Mouse (Mus musculus) spleen, postnatal 36 days (tissue): ENCODE results near the gene Satb1.

Experiments
- DNase-seq, 2 experiments: peaks; one replicate each; pipeline ENCODE4 v3.0.0; 2022; ENCODE audit warnings: low spot score in 2 of 2, mixed read lengths in 1 of 2

The Satb1 gene

DNA sequence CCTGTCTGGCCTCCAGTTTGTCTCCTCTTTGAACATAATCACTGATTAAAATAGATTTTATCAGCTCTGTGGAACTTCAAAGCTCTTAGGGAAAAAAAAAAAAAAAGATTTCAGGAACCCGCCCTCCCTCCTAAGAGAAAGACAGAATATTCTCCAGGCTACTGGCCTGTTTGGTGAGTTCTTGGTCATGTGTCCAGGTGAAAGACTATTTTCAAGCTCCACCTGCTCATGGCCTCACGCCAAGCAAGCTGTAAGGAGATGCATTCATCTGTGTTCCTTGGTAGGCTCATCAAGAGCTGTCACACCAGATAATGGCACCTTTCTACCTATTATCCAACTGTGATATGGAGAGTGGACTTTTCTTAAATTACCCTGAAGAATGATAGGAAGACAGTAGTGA lies 54.1 kb downstream of the Satb1 start:
- DNase-seq: no peak

DNA sequence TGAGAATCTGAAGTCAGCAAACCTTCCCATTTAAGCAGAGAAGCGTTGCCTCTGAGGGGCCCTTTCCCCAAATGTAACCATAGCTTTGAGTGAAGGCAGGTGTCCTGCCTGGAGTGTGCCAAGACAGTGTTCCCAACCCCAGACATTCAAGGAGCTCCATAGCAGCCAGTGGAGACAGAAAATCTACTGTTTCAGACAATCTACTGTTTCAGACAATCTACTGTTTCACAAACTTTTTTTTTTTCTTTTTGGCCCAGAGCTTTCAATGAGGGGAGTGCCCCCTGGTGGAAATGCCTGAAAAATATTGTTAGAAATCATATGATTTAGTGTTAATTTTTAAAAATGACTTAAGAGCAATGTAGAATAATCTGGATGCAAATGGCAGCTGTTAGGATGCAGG lies 55.3 kb downstream of the Satb1 start:
- DNase-seq: peak in 1 of 2 experiments; percentile 34

DNA sequence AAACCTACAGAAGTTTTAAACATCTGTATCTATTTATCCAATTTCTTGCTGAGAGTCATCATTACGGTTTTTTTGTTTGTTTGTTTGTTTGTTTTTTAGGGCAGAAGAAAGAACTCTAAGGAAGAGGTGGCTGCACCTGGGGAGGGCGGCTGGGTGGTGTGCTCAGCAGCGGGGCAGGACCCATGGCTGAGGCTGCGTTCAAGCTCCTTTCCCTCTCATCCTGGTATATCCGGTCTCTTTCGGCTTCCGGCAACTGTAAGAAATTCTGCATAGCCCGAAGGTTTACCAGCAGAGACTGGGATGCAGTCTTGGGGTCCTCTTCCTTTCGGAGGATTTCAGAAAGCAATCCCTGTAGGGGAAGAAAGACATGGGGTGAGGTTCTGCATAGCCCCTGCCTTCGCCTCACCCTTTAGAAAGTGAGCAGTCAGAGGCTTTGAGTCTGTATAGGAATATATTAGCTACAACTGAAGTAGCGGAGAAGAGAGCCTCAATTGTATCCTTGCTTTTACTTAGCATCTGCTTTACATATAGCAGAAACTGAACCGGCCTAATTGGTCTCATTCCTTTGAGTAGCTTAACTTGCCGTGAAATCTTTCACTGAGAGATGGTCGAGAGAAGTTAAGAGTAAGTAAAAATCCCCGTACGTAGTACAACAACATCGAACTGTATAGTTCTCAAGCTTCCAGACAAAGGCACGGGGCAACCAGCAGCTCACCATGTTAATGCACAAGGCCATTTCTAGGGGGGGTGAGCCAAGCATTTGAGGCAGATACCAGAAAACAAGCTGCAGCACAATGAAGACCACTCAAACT lies 57.8 kb downstream of the Satb1 start:
- no peak for DNase-seq

DNA sequence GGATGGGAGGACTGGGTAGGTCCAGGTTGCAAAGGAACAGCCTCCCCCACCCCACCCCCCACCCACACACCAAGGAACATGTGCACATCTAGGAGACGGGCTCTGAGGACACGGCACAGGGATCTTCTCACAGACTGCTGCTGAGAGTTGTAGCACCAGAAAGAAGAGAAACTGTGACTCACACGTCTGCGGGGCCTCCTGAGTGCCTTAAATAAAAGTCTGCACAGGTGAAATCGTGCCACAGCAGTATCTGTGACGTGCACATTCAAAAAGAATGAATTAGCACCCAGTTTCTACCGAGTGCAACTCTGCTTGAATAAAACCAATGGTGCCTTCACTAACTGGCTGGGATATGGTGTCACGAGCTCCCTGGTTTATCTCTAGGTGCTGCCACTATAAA lies 69.5 kb downstream of the Satb1 start:
- no peak for DNase-seq

DNA sequence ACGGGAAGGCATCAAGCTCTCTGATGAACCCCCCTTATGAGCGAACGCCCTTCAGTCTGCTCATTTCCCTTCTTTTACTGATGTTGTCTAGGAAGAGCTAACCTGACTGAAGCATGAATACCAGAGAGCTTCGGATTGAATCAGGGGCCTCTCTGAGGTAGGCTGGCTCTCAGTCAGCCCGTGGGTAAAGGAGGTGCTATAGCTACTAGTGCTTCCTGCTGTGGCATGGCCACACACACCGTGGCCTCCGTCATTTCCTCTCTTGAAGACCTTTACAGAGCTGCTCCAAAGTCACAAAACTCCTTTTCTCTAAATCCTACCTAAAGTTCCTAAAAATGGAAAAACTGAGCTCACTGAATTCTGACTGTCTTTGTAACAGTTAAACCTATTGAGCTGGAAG lies 70.6 kb downstream of the Satb1 start:
- DNase-seq: no peak

DNA sequence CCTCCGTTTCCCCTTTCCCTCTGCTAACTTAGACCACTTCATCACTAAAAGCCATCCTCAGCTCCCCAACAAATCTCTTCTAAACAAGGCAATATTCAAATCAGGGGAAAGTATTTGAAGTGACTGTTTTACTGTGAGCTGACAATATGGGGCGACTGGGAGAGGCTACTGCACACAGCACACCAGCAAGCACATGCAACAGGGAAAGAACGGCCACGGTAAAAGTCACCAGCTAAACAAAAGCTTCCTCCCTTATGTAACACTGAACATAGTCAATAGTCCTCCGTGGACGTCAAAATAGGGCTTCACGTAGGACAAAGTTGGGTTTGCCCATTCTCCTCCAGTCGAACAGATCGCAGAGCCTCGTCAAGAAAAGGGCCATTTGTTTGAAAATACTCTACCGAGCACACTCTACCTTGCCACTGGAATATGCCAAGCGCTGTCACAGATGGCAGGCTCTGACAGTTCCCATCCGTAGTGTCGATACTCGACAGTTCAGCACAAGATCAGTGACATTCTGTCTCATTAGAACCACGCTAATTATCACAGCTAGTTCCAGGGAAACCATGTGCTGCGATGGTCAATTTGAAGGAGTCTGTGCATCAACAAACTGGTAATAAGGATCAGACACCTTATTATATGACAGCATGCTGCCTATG lies 72.0 kb downstream of the Satb1 start:
- no peak for DNase-seq

DNA sequence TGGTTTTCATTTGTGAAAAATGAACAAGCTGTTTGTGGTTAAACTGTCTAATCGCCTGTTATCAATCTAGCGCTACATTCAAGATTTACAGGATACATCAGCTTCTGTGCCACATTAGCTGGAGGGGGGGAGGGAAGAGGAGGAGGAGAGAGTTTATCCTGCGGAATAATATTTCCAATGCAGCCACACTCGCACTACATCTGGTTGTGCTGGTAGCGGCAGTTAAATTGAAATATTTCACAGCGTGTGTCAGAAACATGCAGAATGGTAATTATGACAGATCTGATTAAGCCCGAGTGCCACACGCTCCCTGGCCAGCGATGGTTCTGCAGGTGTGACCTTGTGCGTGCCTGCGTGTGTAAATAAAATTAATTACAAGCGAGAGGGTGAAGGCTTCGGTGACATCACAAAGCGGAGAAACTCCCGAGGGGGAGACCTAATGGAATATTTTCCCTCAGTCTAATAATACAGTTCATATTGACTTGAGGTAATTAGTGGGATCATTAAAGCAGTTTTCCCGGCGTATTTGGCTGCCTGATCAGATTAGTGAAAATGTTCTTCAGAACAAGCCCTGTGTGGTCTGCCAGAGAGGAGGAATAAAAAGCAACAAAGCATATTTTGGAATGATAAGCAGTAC lies 72.7 kb downstream of the Satb1 start:
- no peak for DNase-seq

DNA sequence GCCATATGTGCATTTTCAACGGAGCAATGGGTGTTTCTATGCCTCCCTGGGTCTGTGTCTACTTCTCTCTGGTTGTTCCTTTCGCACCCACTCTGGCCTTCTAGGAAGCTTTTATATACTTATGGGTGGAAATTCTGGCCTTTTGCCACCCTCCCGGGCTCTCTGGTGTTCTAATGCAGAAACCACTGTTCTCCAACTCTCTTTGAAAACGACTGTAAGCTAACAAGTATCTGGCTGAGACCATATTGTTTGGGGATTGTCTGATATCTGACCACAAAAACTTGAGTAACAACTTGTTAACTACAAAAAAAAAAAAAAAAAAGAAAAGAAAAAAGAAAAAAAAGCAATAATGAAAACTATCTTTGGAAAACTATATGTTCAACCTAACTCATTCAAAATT lies 73.6 kb downstream of the Satb1 start:
- DNase-seq: no peak

DNA sequence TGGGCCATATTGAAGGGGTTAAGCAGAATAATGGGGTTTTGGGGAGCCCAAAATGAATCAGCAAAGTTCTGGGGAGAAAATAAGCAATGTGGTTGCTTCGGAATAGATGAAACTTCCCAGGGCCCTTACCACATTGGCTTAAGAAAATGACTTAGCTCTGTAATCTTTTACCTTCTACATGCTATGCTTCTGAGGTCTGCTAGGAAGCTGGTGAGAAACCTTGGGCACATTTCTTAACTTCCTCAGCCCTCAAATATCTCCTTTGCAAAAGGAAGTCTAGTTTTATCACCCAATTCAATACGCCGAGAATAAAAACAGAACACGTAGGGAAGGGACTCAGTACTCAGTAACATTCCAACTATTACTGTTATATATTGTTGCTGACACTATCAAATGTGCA lies 80.9 kb downstream of the Satb1 start:
- no peak for DNase-seq

DNA sequence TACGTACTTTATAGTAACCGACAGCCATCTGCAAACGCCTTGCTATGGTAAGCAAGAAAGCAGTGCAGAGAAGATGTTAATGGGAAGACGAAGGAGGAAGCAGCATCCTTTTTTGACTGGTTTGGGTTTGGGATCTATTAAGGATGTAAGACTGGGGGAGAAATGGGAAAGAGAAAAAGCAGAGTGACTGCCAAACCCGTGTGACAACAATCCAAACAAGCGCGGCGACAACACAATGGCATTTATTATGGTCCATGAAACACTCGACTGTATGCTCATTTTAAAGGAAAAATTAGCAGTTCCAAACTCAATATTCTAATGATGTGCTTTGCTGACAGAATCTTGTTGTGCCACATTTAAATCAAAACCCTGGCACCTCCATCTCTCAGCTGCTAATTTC lies 85.9 kb downstream of the Satb1 start:
- no peak for DNase-seq

DNA sequence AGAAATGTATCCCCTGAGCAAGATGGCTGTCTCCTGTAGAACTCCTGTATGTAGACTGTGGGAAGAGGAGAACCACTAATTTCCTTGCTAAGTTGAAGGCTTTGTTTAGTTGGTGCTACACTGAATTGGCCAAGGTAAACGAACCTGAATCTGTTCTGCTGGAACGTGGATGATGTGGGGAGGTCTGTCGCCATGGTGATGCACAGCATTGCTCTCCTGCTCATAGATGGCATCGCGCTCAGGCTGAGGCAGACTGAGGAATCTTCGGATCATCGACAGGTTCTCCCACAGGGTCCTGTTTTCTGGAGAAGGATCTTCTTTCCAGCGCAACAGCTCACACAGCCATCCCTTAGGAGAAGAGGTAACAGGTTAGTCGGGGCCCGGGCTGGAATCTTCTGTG lies 90.6 kb downstream of the Satb1 start:
- DNase-seq: no peak

DNA sequence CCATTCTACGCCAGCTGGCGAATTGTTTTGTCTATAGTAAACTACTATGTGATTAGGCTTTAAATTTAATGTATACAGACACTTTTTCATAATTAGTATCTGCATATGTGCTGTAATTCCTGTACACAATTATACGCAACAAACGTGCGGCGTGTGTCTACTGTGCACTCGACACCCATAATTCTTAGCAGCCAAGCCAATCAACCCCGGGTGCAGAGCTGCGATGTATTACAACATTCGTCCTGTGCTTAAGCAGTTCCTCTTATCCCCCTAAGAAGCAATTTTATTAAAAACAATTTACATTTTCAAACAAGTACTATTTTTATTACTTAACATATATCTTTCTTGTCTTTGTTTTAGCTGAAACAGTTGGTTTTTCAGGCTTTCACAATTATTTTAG lies 92.0 kb downstream of the Satb1 start:
- no peak for DNase-seq

DNA sequence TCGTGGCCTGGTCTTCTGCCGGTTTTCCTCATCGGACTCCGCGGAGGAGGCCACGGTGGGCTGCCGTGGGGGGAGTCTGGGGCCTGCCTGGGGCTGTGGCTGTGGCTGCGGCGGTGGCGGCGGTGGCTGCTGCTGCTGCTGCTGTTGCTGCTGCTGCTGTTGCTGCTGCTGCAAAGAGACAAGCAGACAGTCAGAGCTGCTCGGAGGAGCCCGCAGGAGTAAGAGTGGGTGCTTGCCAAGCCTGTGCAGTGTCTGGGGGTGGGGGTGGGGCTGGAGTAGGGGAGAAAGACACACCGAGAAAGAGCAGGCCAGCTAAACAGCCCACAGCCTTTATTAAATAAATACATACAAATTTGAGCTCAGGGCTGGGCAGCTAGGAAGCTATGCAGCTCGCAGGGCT lies 92.8 kb downstream of the Satb1 start:
- DNase-seq: no peak

DNA sequence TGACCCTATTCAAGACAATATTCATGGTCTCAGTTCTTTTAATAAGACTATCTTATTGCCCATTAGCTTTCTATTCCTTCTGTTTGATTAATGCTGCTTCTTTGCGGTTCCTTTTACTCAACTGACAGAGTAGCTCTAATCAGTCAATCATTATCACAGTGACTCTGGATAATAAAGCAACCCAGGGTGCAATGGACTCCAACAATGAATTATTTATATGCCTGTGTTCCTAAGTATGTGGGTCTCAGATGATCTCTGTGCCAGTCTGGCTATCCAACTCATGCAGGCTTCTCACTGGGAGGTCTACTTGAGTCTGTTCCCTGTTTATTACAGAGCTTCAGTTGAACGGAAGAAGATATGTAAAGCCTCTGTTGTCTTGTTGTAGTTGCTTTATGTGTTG lies 108.6 kb downstream of the Satb1 start:
- DNase-seq: no peak

DNA sequence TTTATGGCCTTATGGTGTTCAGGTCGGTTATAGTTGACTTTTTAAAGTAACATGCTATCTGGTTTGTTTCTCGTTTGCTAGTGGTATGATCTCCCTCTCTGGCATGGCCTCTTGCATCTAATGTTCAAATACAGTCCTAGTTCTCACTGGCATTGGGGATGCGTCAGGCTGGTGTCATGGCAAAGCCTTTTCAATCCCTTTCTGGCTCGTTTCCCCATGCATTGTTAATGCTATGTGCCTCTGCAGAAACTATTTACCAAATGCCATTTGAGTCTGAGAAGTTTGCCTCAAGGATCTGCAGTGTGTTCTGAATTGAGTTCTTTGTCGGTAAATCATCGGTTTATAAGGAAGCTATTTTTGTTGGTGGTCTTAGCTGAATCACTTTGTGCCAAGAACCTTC lies 137.4 kb downstream of the Satb1 start:
- no peak for DNase-seq

DNA sequence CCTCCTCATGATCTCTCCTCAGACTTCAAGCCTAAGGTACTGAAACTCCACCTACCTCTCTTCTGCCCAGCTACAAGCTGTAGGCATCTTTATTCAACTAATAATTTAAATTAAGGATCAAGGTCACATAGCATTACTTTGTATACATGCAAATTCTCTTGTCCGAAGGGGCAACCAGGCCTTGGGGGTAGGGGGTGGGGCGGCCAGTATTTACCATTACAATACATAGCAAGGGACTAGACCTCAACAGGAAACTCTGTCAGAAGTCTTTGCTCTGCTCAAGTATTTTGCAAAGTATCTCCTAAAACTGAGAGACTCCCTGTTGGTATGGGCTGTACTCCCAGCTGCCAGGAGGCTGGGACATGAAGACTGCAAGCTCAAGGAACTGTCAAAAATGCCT lies 137.8 kb downstream of the Satb1 start:
- no peak for DNase-seq

DNA sequence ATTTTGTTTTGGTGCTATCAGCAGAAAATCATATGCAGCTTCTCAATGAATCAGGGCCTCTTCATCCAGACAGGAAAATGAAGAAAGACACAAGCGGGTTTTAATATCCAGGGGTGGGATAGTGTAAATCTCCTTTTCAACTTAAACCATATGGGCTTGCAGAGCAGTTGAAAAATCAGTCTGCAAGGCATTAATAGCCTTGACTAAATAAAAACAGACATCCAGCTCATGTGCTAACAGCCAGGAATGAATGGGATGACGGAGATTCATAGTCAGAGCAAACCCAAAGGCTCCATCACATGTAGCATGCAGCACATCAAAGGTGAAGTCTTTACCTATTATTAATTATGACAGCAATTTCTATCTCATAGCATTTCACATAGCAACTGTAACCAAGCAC lies 142.6 kb downstream of the Satb1 start:
- DNase-seq: no peak

DNA sequence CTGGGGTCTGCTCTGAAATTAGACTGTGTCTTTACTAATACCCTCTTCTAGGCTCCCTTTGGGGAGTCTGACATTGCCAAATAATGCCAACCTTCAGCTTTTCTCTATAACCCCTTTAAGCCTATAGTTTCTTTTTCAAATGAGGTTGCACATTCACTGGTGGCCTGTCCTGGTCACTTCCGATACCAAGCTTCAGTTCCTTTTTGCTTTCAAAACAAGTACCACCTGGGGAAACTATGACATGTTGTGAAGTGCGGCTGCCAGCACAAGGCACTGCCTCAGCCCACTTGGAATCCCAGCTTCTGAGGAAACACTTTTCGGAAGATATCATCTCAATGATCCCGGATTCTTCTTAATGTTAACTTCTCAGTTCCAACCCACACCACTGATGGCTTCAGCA lies 145.9 kb downstream of the Satb1 start:
- DNase-seq: peak; percentile 3 to 15
